Mouse (Mus musculus) frontal cortex, postnatal 25 days (tissue): Measurements from ENCODE around the gene Tnnc2.
"Not testable (repeated sequence)": the region's sequence is repeated elsewhere in the genome, so short reads cannot be mapped to it uniquely, and the experiment has no call there.

ENCODE experiments used
- DNase-seq, 2 experiments: peaks; one replicate each; pipeline ENCODE4 v3.0.0; 2022; ENCODE audit warnings: low spot score in 2 of 2

The Tnnc2 gene

GRCm38 (mm10) chr2:164779481-164780086, at the start of gene Tnnc2:
TSS of gene Tnnc2 (minus strand) at chr2:164779967.
- DNase-seq: no peak

- DNase-seq: no peak
Observed at GRCm38 (mm10) chr2:164829090-164829489, 49.3 kb upstream of the Tnnc2 start.

- no peak for DNase-seq
Observed at GRCm38 (mm10) chr2:164828437-164828836, 48.7 kb upstream of the Tnnc2 start, which contains the start of gene Spata25. TSS of gene Spata25 (minus strand) at chr2:164828537.

- no peak for DNase-seq
Observed at GRCm38 (mm10) chr2:164827146-164827850, 47.5 kb upstream of the Tnnc2 start.

GRCm38 (mm10) chr2:164825521-164825920, 45.8 kb upstream of the Tnnc2 start:
- DNase-seq: no peak

DNA sequence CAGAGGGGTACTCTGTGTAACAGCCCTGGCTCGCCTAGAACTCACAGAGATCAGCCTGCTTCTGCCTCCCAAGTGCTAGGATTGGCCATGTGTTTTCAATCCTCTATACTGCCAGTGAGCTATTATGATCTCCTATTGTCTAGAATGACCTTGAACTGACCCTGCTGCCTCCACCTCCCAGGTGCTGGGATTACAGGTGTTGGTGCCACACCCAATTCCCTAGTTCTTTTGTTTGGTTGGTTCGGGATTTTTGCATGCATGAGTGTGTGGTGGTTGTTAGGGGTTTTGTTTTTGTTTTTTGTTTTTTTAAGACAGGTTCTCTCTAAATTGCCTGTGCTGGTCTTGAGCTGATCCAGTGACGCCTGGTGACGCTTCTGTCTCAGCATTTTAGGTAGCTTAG, 44.2 kb upstream of the Tnnc2 start:
- DNase-seq: no peak

GRCm38 (mm10) chr2:164823181-164823585, 43.4 kb upstream of the Tnnc2 start:
- DNase-seq: no peak

GRCm38 (mm10) chr2:164822636-164823165, 42.9 kb upstream of the Tnnc2 start, which contains the start of gene Zswim1:
TSS of gene Zswim1 (plus strand) at chr2:164822686.
- DNase-seq: peak; percentile 100

- DNase-seq: no peak
Observed at GRCm38 (mm10) chr2:164821060-164821459, 41.3 kb upstream of the Tnnc2 start.

GRCm38 (mm10) chr2:164817703-164818102, 37.9 kb upstream of the Tnnc2 start:
- DNase-seq: no peak

DNA sequence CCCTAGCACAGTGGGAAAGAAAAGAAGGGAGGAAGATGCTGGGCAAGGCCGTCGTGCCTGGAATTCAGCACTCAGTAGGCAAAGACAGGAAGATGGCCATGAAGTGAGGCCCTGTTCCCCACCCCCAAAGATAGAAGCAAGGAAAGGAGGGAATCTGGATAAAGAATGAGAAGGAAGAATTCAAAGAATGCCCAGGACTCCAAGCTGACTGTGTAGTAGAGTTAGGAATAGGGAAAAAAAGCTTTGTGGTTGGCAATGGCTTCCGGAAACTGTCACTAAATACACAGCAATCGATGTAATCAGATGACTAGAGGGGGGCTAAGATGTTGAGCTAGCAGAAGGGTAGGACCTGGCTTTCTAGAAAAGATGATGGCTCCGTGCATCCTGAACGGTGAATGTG, 37.4 kb upstream of the Tnnc2 start:
- DNase-seq: no peak

GRCm38 (mm10) chr2:164815821-164816220, 36.1 kb upstream of the Tnnc2 start:
- no peak for DNase-seq

DNA sequence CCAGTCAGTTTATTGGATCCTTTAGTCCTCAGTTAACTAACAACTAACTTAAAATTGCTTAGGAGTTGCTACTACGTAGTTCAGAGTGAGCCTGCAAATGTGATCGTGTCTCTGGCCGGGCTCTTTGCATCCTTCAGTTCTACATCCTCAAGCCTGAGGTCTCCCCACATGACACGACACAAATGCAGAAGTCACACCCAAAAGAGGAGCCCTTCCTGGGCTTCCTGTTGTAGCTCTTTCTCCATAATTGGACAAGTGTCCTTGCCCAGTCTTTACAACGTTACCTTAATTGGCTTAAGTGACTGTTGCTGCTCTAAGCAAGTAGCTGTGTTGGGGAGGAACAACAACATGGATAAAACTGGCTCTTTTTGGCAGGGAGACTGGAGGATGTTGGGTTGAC, 35.6 kb upstream of the Tnnc2 start:
- DNase-seq: no peak

- DNase-seq: no peak
Observed at GRCm38 (mm10) chr2:164813557-164813956, 33.8 kb upstream of the Tnnc2 start.

- no peak for DNase-seq
Observed at GRCm38 (mm10) chr2:164806614-164807013, 26.8 kb upstream of the Tnnc2 start.

GRCm38 (mm10) chr2:164805332-164805718, 25.6 kb upstream of the Tnnc2 start:
- DNase-seq: no peak

- peak; percentile 99 to 100 for DNase-seq
Observed at GRCm38 (mm10) chr2:164804533-164805331, 25.0 kb upstream of the Tnnc2 start, which contains the start of the genes Acot8 and Zswim3. TSS of gene Acot8 (minus strand) at chr2:164804882. TSS of gene Zswim3 (plus strand) at chr2:164805098.

DNA sequence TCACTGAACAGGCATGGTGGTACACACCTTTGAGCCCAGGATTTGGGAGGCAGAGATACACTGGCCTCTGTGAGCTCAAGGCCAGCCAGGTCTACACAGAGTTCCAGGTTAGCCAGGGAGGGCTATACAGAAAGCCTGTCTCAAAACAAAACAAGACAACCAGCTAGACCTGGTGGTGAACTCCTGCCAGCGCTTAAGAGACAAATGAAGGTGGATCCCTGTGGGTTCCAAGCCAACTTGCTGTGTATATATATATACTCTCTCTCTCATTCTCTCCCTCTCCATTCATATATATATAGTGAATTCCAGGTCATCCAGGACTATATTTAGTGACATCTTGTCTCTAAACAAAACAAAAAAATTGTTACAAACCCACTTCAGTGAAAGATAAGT, 24.1 kb upstream of the Tnnc2 start:
- DNase-seq: no peak

GRCm38 (mm10) chr2:164803201-164803920, 23.6 kb upstream of the Tnnc2 start:
- DNase-seq: no peak

DNA sequence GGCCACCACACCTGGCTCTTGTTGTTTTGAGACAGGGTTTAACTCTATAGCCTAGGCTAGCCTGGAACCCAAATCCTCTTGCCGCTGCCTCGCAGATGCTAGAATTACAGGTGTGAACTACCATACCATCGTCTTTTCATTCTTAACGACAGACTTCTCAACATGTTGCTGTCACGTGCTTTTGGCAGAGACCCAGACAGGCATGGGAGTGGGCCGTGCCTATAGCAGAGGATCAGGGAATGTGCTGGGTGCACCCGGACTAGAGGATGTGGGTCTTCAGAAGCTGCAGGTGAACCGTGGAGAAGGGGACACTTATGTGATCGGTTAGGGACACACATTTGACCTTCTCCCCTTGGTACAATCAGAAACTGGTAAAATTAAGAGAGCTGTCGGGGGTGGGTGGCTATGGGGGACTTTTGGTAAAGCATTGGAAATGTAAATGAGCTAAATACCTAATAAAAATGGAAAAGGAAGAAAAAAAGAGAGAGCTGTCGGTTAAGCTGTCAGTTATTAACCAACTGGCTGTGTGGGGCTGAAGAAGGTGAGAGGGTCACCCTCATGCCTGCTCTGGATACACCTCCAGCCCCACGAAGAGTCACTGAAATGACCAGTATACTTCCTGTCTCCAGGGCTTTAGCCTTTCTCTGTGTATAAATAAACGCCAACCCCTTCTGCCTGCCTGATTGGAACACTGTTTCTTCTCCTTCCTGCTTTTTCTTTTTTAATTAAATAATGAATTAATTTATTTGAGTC, 20.7 kb upstream of the Tnnc2 start:
- no peak for DNase-seq

GRCm38 (mm10) chr2:164798554-164798953, 18.8 kb upstream of the Tnnc2 start:
- DNase-seq: not testable (repeated sequence)
